Mouse (Mus musculus): ENCODE measurements around the gene Col18a1. TPM values are rescaled to one million over a fixed set of nuclear protein-coding genes. Genes with fewer than 3 reads are reported as not detected.

The Col18a1 gene
- polyA plus RNA-seq, 1 experiment, result 38.1 TPM

- Histone ChIP-seq H3K4me3 (replicated peaks; ENCODE audit: extremely low read depth, low read depth, low read length) (no peak overlapping the region), H3K4me1 (ENCODE audit: control insufficient read depth, insufficient read depth, low read length) (peaks cover 8% of the 10 kb centered on the region; the same call in 1 of the 2 replicates)
- no peak for TF ChIP-seq CTCF (IDR thresholded peaks at IDR 0.05; ENCODE audit: insufficient read depth, low read length)
- no peak for TF ChIP-seq POLR2A (IDR thresholded peaks at IDR 0.05; ENCODE audit: borderline replicate concordance, extremely low read depth, low read depth, low read length)
- DNase-seq, result no peak
- WGBS, result 80% methylated on average over 2 of the region's 2 CpGs
These were observed 39.8 kb upstream of the Col18a1 start for GRCm38 (mm10) chr10:77206134-77206533.

DNA sequence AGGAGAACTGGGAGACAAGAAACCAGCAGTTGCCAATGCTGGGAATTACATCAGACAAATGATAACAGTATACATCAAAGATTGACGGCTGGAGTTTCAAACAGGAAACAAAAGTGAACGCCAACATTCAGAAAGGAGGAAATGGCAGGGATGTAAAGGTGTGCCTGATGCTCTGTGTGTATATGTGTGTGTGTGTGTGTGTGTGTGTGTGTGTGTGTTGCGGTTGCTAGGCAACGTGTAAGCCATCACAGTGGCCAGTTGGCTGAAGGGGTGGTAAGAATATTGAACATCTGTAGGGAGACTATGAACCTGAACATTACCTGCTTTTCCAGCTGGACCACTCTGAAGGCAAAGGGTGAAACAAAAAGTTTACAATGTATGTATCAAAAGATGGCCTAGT lies 37.6 kb upstream of the Col18a1 start:
- TF ChIP-seq CTCF (IDR thresholded peaks at IDR 0.05; ENCODE audit: insufficient read depth, low read length), result no peak
- TF ChIP-seq POLR2A (IDR thresholded peaks at IDR 0.05; ENCODE audit: borderline replicate concordance, extremely low read depth, low read depth, low read length), result no peak
- peaks cover 8% of the 10 kb centered on the region; the same call in 1 of the 2 replicates for H3K4me1 ChIP-seq (ENCODE audit: control insufficient read depth, insufficient read depth, low read length)
- WGBS, result 54% methylated on average over 4 of the region's 4 CpGs
- no peak for DNase-seq
- H3K4me3 ChIP-seq (replicated peaks; ENCODE audit: extremely low read depth, low read depth, low read length), result no peak overlapping the region

DNA sequence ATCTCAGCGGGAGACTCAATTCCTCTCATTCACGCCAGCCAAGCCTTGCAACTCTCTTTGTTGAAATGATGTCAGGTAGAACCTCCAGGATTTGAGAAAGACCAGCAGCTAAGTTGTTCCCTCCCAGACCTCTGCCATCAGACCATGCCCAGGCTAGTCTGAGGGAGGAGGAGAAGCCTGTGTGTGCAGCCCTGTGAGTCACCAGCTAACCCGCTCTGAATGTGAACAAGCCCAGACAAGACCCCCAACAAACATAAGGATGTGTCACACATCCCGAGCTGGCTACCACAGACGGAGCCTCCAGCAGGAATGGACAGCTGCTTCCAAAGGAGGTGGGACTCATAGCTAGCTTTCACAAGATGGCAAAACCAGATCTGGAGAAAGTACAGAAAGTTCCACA lies 35.6 kb upstream of the Col18a1 start:
- WGBS, result 80% methylated on average over 5 of the region's 5 CpGs
- DNase-seq, result no peak
- no peak overlapping the region for H3K4me3 ChIP-seq (replicated peaks; ENCODE audit: extremely low read depth, low read depth, low read length)
- TF ChIP-seq POLR2A (IDR thresholded peaks at IDR 0.05; ENCODE audit: borderline replicate concordance, extremely low read depth, low read depth, low read length), result no peak
- TF ChIP-seq CTCF (IDR thresholded peaks at IDR 0.05; ENCODE audit: insufficient read depth, low read length), result no peak
- H3K4me1 ChIP-seq (ENCODE audit: control insufficient read depth, insufficient read depth, low read length), result peaks cover 6% of the 10 kb centered on the region; the same call in 1 of the 2 replicates

DNA sequence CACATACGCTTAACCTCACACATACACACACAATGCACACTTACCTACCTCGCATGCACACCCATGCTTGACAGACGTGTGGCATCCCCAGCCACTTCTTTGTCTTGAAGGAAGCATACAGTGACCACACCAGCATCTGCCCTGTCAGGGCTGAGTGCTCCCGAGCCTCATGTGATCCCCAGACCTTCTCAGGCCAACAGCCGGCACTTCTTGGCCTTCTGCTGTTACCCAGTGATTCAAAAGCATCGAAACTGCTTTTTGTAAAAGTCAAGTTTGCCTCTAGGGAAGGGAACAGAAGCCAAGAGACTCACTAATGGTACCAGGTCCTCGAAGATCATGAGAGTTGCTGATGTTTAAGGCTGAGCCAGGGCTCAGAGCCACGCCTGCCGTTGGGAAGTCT lies 33.9 kb upstream of the Col18a1 start:
- Histone ChIP-seq H3K4me1 (ENCODE audit: control insufficient read depth, insufficient read depth, low read length) (no peaks in the 10 kb centered on the region), H3K4me3 (replicated peaks; ENCODE audit: extremely low read depth, low read depth, low read length) (no peak overlapping the region)
- TF ChIP-seq CTCF (IDR thresholded peaks at IDR 0.05; ENCODE audit: insufficient read depth, low read length), result no peak
- no peak for TF ChIP-seq POLR2A (IDR thresholded peaks at IDR 0.05; ENCODE audit: borderline replicate concordance, extremely low read depth, low read depth, low read length)
- 78% methylated on average over 9 of the region's 9 CpGs for WGBS
- DNase-seq, result no peak

- DNase-seq, result no peak
- WGBS, result 66% methylated on average over 2 of the region's 2 CpGs
- TF ChIP-seq POLR2A (IDR thresholded peaks at IDR 0.05; ENCODE audit: borderline replicate concordance, extremely low read depth, low read depth, low read length) (no peak), CTCF (IDR thresholded peaks at IDR 0.05; ENCODE audit: insufficient read depth, low read length) (no peak)
- Histone ChIP-seq H3K4me1 (ENCODE audit: control insufficient read depth, insufficient read depth, low read length) (no peaks in the 10 kb centered on the region), H3K4me3 (replicated peaks; ENCODE audit: extremely low read depth, low read depth, low read length) (no peak overlapping the region)
These were observed 32.9 kb upstream of the Col18a1 start for GRCm38 (mm10) chr10:77199229-77199628.

DNA sequence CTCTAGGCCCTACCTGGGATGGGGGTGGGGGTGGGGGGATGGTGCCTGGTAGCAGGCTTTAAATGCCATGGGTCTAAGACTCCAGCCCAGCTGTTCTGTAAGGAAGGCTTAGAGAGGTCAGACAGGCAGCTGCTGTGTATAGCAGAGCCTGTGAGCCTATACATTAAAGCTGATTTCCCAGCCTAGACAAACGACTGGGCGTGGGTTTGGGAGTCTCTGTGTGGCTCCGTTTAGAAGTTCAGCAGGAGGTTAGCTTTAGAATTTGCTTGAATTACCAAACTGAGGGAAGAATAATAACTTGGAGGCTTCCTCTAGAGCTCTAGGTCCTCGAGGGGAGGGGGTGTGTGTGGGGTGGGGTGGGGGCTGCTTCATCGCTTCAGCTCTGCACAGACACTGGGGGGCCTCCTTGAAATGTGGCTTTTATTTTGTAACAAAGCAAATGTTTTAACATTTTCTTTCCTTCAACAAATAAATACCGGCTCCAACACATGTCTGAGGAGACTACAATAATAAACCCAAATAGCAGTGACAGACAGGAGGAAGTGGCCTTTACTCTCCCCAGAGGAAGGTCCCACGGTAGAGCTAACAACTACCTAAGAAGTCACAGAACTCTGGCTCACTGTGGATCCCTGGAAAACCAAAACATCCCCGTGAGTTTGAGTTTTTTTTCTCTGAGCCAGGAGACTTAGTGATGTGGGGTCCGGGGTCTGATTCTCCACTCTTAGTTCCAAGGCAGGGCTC lies 31.3 kb upstream of the Col18a1 start:
- DNase-seq, result no peak
- no peak for TF ChIP-seq POLR2A (IDR thresholded peaks at IDR 0.05; ENCODE audit: borderline replicate concordance, extremely low read depth, low read depth, low read length)
- no peak for TF ChIP-seq CTCF (IDR thresholded peaks at IDR 0.05; ENCODE audit: insufficient read depth, low read length)
- 37% methylated on average over 9 of the region's 9 CpGs for WGBS
- Histone ChIP-seq H3K4me1 (ENCODE audit: control insufficient read depth, insufficient read depth, low read length) (no peaks in the 10 kb centered on the region), H3K4me3 (replicated peaks; ENCODE audit: extremely low read depth, low read depth, low read length) (no peak overlapping the region)

DNA sequence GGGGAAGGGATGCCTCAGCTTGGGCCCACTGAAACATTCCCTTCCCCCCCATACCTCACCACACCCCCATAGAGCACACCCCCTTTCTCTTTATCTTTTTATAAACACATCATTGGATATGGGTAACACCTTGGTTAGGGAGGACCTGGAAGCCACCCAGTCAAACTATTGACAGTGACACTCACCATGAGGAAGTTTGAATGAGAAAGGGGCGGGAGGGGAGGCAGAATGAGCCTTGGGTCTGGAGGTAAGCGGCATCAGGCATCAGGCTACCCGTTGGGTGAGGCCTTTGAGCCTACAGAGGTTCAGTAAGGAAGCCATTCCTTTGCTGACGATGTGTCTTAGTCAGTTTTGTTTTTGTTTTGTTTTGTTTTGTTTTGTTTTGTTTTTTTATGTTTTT lies 30.3 kb upstream of the Col18a1 start:
- 85% methylated on average over 4 of the region's 4 CpGs for WGBS

GRCm38 (mm10) chr10:77196115-77196514 lies 29.8 kb upstream of the Col18a1 start:
- WGBS, result 78% methylated on average over 3 of the region's 3 CpGs
- Histone ChIP-seq H3K4me1 (ENCODE audit: control insufficient read depth, insufficient read depth, low read length) (no peaks in the 10 kb centered on the region), H3K4me3 (replicated peaks; ENCODE audit: extremely low read depth, low read depth, low read length) (no peak overlapping the region)
- TF ChIP-seq POLR2A (IDR thresholded peaks at IDR 0.05; ENCODE audit: borderline replicate concordance, extremely low read depth, low read depth, low read length) (no peak), CTCF (IDR thresholded peaks at IDR 0.05; ENCODE audit: insufficient read depth, low read length) (no peak)
- DNase-seq, result no peak

More for the DNA sequence above, 30.3 kb upstream of the Col18a1 start:
- H3K4me1 ChIP-seq (ENCODE audit: control insufficient read depth, insufficient read depth, low read length), result no peaks in the 10 kb centered on the region
- H3K4me3 ChIP-seq (replicated peaks; ENCODE audit: extremely low read depth, low read depth, low read length), result no peak overlapping the region
- no peak for DNase-seq
- no peak for TF ChIP-seq POLR2A (IDR thresholded peaks at IDR 0.05; ENCODE audit: borderline replicate concordance, extremely low read depth, low read depth, low read length)
- TF ChIP-seq CTCF (IDR thresholded peaks at IDR 0.05; ENCODE audit: insufficient read depth, low read length), result no peak

- DNase-seq, result no peak
- Histone ChIP-seq H3K4me3 (replicated peaks; ENCODE audit: extremely low read depth, low read depth, low read length) (no peak overlapping the region), H3K4me1 (ENCODE audit: control insufficient read depth, insufficient read depth, low read length) (no peaks in the 10 kb centered on the region)
- TF ChIP-seq POLR2A (IDR thresholded peaks at IDR 0.05; ENCODE audit: borderline replicate concordance, extremely low read depth, low read depth, low read length) (no peak), CTCF (IDR thresholded peaks at IDR 0.05; ENCODE audit: insufficient read depth, low read length) (no peak)
These were observed 27.1 kb upstream of the Col18a1 start for GRCm38 (mm10) chr10:77193495-77193894.

DNA sequence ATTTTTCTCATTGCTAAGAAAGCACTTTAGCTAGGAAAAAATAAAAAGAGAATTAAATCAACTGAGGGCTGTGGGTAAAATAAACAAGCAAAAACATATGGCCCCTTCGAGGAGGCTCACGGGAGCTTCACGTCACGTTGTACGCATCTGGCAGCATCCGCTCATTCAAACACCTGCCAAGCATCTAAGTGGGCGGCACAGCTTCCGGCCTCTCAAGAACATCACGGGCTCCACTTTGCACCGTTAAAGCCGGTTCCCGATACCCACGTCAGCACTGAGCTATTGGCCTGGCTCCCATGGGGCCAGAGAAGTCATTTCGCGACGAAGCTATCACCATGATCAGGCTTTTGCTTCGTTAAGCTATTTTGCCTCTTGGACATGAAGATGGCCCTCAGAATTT lies 26.4 kb upstream of the Col18a1 start:
- TF ChIP-seq POLR2A (IDR thresholded peaks at IDR 0.05; ENCODE audit: borderline replicate concordance, extremely low read depth, low read depth, low read length) (no peak), CTCF (IDR thresholded peaks at IDR 0.05; ENCODE audit: insufficient read depth, low read length) (no peak)
- Histone ChIP-seq H3K4me1 (ENCODE audit: control insufficient read depth, insufficient read depth, low read length) (no peaks in the 10 kb centered on the region), H3K4me3 (replicated peaks; ENCODE audit: extremely low read depth, low read depth, low read length) (no peak overlapping the region)
- DNase-seq, result no peak
- WGBS, result 67% methylated on average over 17 of the region's 17 CpGs

All from lung, adult 2 months (tissue).